Mouse (Mus musculus) cerebellum, adult 9-10 months (tissue): ENCODE data around the gene Serpina3g.

ENCODE experiments used
- DNase-seq: peaks from one replicate; pipeline ENCODE4 v3.0.0; 2022

Gene Serpina3g

DNA sequence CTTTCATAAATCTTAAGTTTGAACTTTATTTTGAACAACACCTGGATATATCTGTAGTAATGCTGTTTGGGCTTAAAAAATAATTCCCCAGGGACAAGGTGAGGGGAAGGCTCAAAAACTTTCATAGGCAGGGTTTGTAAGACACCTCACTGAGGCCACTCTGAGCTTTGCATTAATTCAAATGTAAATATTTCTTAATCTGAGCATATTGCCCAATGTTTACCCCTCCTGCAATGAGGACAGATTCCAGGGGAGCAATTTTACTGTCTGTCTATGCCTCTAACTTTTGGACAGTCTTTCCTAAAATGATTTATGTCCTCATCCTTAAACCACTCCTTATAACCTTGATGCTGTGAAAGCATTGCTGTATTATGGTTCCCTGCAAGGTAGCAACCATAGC, 52.3 kb downstream of the Serpina3g start:
- DNase-seq, result no peak

DNA sequence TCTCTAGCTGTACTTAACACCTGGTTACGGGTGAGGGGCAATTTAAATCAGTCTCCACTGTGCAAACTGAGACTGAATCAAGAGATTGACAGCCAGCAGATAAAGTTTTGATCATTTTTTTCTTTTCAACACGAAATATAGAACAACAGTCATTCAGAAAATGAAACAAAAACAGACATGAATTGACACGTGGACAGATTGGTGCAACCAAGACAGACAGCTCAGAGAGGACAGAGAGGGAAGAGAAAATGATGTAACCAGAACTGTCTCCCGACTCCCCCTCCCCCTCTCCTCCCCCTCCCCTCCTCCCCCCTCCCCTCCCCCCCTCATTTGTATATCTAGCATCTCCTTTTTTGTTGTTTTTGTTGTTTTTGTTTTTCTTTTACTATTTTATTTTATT, 53.8 kb downstream of the Serpina3g start:
- DNase-seq, result no peak
